Mouse (Mus musculus) heart, embryonic 11.5 days (tissue): ENCODE measurements around the gene Agl. TPM values are rescaled to one million over a fixed set of nuclear protein-coding genes. Genes with fewer than 3 reads are reported as not detected.

ENCODE experiments used
- ATAC-seq: fragments of 200-750 bp; cut with Nextera tagmentation; replicated peaks from 2 replicates; pipeline ENCODE4 v1.8.0; 2017; ENCODE audit warnings: moderate library complexity; ENCODE audit not compliant: insufficient number of reproducible peaks, low FRiP score, low TSS enrichment
- H3K27ac ChIP-seq: fragments of 300-500 bp; sonication (generic); 2 replicates; pipeline ENCODE4 v1.5.1; 2014; ENCODE audit warnings: mild to moderate bottlenecking, low read depth, low read length
- H3K27me3 ChIP-seq: fragments of 300-500 bp; sonication (generic); 2 replicates; pipeline ENCODE4 v1.6.1; 2014; ENCODE audit warnings: mild to moderate bottlenecking, low read length, mixed read lengths; ENCODE audit not compliant: control insufficient read depth, insufficient read depth
- H3K36me3 ChIP-seq: fragments of 300-500 bp; sonication (generic); 2 replicates; pipeline ENCODE4 v1.6.1; 2014; ENCODE audit warnings: mild to moderate bottlenecking, low read length, moderate library complexity, mixed read lengths; ENCODE audit not compliant: control insufficient read depth, insufficient read depth
- H3K4me1 ChIP-seq: fragments of 300-500 bp; sonication (generic); 2 replicates; pipeline ENCODE4 v1.6.1; 2014; ENCODE audit warnings: low read length; ENCODE audit not compliant: control insufficient read depth, insufficient read depth
- H3K4me2 ChIP-seq: fragments of 300-500 bp; sonication (generic); 2 replicates; pipeline ENCODE4 v1.6.1; 2014; ENCODE audit warnings: mild to moderate bottlenecking, moderate library complexity
- H3K4me3 ChIP-seq: fragments of 300-500 bp; sonication (generic); 2 replicates; pipeline ENCODE4 v1.5.1; 2014; ENCODE audit warnings: low read depth, low read length
- H3K9ac ChIP-seq: fragments of 300-500 bp; sonication (generic); 2 replicates; pipeline ENCODE4 v1.6.1; 2014; ENCODE audit warnings: mild to moderate bottlenecking, low read depth, low read length, moderate library complexity
- H3K9me3 ChIP-seq: fragments of 300-500 bp; sonication (generic); replicated peaks from 2 replicates; pipeline ENCODE4 v1.6.1; 2016; ENCODE audit warnings: low read length; ENCODE audit not compliant: control insufficient read depth
- WGBS: fragments of 180-500 bp; shearing (Covaris S2); extraction: QIAGEN DNeasy Blood & Tissue Kit; methylation state at CpG from one replicate; pipeline ENCODE4 v1.1.7; 2014; ENCODE audit not compliant: insufficient replicate concordance; 5-methylcytosine and 5-hydroxymethylcytosine counted together
- polyA plus RNA-seq: library from polyadenylated mRNA; unstranded; fragments of >200 nt; fragmentation: Nextera tagmentation; extraction: Ambion mirVana; gene quantifications from 2 replicates; pipeline ENCODE4 v1.2.1, GENCODE M21; 2014

Agl gene
- polyA plus RNA-seq, 1 experiment from 2014 or later: 49.2 TPM

- no peak overlapping the region for H3K27ac ChIP-seq
- ATAC-seq: no peak
Observed at GRCm38 (mm10) chr3:116702647-116703272, 105.2 kb downstream of the Agl start.

DNA sequence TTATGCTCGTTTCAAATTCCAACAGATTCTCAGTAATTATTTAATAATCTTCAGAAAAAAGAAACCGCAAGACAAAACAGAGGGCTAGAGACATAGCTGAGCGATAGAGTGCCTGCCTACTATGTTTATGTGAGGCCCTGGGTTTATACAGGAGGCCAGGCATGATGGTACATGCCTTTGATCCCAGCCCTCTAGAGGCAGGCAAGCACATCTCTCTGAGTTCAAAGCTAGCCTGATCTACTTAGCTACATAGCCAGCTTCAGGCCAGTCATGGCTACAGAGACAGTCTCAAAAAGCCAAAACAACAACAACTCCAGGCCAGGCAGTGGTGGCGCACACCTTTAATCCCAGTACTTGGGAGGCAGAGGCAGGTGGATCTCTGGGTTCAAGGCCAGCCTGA is 106.4 kb downstream of the Agl start:
- Histone ChIP-seq H3K27ac (no peak overlapping the region), H3K4me2 (no peak overlapping the region), H3K27me3 (no peaks in the 10 kb centered on the region), H3K9me3 (no peaks in the 10 kb centered on the region), H3K4me3 (no peak overlapping the region), H3K9ac (no peak overlapping the region), H3K36me3 (no peaks in the 10 kb centered on the region), H3K4me1 (no peaks in the 10 kb centered on the region)
- ATAC-seq: no peak
- 89% methylated on average over 4 of the region's 4 CpGs for WGBS

More at GRCm38 (mm10) chr3:116702647-116703272, 105.2 kb downstream of the Agl start:
- H3K36me3 ChIP-seq: no peaks in the 10 kb centered on the region
- H3K9me3 ChIP-seq: no peaks in the 10 kb centered on the region
- no peak overlapping the region for H3K4me3 ChIP-seq
- no peak overlapping the region for H3K9ac ChIP-seq
- H3K4me2 ChIP-seq: no peak overlapping the region
- H3K27me3 ChIP-seq: no peaks in the 10 kb centered on the region
- 86% methylated on average over 1 of the region's 1 CpGs for WGBS
- no peaks in the 10 kb centered on the region for H3K4me1 ChIP-seq

- Histone ChIP-seq H3K9me3 (no peaks in the 10 kb centered on the region), H3K27me3 (no peaks in the 10 kb centered on the region), H3K4me3 (no peak overlapping the region), H3K4me1 (no peaks in the 10 kb centered on the region), H3K9ac (no peak overlapping the region), H3K4me2 (no peak overlapping the region), H3K27ac (no peak overlapping the region), H3K36me3 (no peaks in the 10 kb centered on the region)
- WGBS: 63% methylated on average over 2 of the region's 2 CpGs
- no peak for ATAC-seq
Observed at GRCm38 (mm10) chr3:116698786-116699185, 109.2 kb downstream of the Agl start.

DNA sequence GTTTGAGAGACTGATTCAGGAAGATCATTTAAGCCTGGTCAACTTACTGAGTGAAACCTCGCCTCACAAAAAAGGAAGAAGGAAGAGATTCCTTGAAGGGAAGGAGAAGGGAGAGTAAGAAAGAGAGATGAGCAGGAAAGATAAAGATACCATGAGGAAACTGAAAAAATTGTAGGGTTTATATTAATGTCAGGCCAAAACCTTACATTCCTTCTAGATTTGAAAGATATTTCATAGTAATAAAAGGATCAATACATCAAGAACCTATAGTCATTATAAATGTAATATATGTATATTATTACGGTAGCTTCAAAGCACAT is 112.3 kb downstream of the Agl start:
- ATAC-seq: no peak
- 84% methylated on average over 2 of the region's 2 CpGs for WGBS
- Histone ChIP-seq H3K9ac (no peak overlapping the region), H3K27me3 (no peaks in the 10 kb centered on the region), H3K4me1 (no peaks in the 10 kb centered on the region), H3K4me3 (no peak overlapping the region), H3K27ac (no peak overlapping the region), H3K9me3 (no peaks in the 10 kb centered on the region), H3K36me3 (no peaks in the 10 kb centered on the region), H3K4me2 (no peak overlapping the region)

DNA sequence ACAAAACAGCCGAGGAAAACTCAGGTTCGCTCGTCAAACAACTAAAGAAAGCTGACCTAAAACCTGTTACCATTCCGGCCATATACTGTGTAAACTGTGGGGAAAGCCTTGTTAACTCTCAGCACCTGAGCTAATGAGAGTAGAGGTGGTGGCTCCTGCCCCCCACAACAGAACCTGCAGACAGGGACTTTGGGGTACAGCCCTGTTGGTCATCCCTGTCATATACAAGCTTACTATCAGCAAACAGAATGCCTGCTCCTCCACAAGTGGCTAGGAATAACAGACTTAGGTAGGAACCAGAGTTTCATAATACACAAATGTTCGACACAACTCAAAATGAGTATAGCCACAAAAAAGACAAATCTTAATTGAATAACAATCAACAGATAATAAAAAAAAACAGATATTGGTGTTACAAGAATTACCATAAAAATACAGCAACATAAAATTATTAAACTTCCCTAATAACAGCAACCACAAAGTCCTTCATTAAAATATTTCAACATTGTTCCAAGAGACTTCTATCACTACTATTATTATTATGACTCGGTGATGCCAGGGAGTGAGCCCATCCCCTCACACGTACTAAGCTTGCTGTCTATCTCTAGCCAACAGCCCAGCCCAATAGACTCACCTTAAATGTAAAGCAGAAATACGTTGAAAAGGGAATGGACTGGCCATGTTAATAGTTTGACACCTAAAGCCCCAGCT is 112.9 kb downstream of the Agl start:
- Histone ChIP-seq H3K9ac (no peak overlapping the region), H3K4me1 (no peaks in the 10 kb centered on the region), H3K27ac (peak overlapping the region; percentile 54; the same call in 1 of the 2 replicates), H3K36me3 (no peaks in the 10 kb centered on the region), H3K27me3 (no peaks in the 10 kb centered on the region), H3K9me3 (no peaks in the 10 kb centered on the region), H3K4me2 (peak overlapping the region; percentile 39), H3K4me3 (no peak overlapping the region)
- 76% methylated on average over 8 of the region's 8 CpGs for WGBS
- ATAC-seq: 0 out of 2 replicates have a peak, but pooled peaks have one; percentile 31

DNA sequence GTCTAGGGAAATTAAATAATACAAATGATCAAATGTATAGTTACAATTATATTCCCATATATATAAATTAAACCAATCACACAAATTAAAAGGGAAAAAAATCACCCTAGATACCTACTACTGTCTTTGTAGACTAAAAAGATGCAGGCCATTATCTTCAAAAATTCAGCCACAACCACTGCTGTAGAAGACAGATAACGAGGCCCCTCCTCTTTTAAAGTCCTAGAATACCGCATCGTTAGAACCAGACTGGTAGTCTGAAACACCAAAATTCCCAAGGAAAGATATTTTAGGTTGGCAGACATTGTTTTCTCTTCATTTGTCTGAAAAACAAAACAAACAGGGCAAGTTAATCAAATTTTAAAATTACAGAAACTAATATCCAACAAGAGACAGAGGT is 113.7 kb downstream of the Agl start:
- peak; percentile 79 for ATAC-seq
- H3K4me3 ChIP-seq: no peak overlapping the region
- WGBS: 69% methylated on average over 3 of the region's 3 CpGs
- H3K9ac ChIP-seq: no peak overlapping the region
- no peaks in the 10 kb centered on the region for H3K9me3 ChIP-seq
- no peaks in the 10 kb centered on the region for H3K36me3 ChIP-seq
- H3K27me3 ChIP-seq: no peaks in the 10 kb centered on the region
- no peaks in the 10 kb centered on the region for H3K4me1 ChIP-seq
- H3K4me2 ChIP-seq: peak overlapping the region; percentile 39
- peak overlapping the region; percentile 54; the same call in 1 of the 2 replicates for H3K27ac ChIP-seq

Other genes with a start within 250 kb of the Agl start
- 31.5 and 34.5 TPM in 2 replicates for gene Lrrc39, start 245.2 kb downstream of the Agl start, polyA plus RNA-seq
- 18.1 and 23.9 TPM in 2 replicates for gene Sass6, start 213.2 kb downstream of the Agl start, polyA plus RNA-seq
- gene Trmt13, start 193.6 kb downstream of the Agl start, polyA plus RNA-seq: 19.9 and 20.7 TPM in 2 replicates
- gene Mfsd14a, start 145.5 kb downstream of the Agl start, polyA plus RNA-seq: 64.2 and 66.8 TPM in 2 replicates
- not detected in 2 replicates for gene Gm43191, start 126.9 kb downstream of the Agl start, polyA plus RNA-seq
- gene Slc35a3, start 95.3 kb downstream of the Agl start, polyA plus RNA-seq: 13.4 and 15.9 TPM in 2 replicates
- gene Frrs1, start 51.3 kb upstream of the Agl start, polyA plus RNA-seq: 26.7 and 26.8 TPM in 2 replicates
- not detected in 2 replicates for gene 4930455H04Rik, start 160.1 kb upstream of the Agl start, polyA plus RNA-seq
- 10.4 and 11.1 TPM in 2 replicates for gene Palmd, start 160.8 kb upstream of the Agl start, polyA plus RNA-seq